Comparison of ENCODE assay signal across 16 mouse cellular contexts in the genomic region with DNA sequence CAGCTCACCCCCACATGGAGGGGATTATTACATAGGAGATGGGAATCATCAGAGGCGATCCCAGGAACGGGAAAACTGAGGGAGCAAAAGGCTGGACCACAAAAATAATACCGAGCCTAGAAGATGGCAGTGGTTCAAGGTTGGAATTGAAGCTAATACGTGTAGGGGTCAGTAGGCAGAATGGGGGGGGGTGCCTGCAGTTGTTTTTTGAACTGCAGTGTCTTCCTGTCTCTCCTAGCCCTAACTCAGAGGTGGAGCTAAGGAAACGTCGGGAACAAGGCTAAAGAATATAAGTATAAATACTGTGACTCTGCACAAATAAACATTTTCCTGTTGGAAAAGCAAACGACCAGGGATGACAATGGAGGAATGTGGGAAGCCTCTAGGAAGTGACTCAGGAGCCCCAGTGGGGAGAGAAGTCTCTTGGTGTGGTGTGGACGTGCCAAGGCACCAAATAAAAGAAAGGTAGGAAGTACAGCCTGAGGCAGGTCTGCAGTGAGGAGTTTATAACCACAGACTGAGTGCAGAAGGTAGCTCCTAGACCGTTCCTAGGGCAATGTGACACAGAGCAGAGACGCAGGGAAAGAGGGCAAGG. TPM values are rescaled to one million over a fixed set of nuclear protein-coding genes. Genes with fewer than 3 reads are reported as not detected.
DNase-seq lines count a peak whose midpoint lies in the region; ATAC-seq and TF ChIP-seq lines count a peak whose summit lies in the region.
"Had no signal": no experiment of that assay in that cellular context is flagged by ENCODE, and none has a peak within 500 bp of the region (broad histone marks: within the 10 kb centered on the region; RNA-seq: fewer than 3 reads in every experiment).

No protein-coding gene starts in this region.

- ATAC-seq in heart, embryonic 13.5 days (ENCODE audit: extremely low read depth, insufficient number of reproducible peaks, low FRiP score, low TSS enrichment): no peak
- ATAC-seq in liver, postnatal 0 days: no peak

- 54% methylated on average over 10 of the region's 10 CpGs for WGBS in heart, embryonic 13.5 days
- WGBS in liver, postnatal 0 days (ENCODE audit: insufficient replicate concordance): 54% methylated on average over 10 of the region's 10 CpGs

- H3K9me3 ChIP-seq in heart, embryonic 13.5 days: no peaks in the 10 kb centered on the region
- H3K9me3 ChIP-seq in liver, postnatal 0 days (ENCODE audit: low read length): no peaks in the 10 kb centered on the region
- H3K9me3 ChIP-seq: G1E; liver, embryonic 13.5 days had no signal

- no peaks in the 10 kb centered on the region for H3K27me3 ChIP-seq in heart, embryonic 13.5 days (replicated peaks)
- H3K27me3 ChIP-seq in liver, postnatal 0 days (ENCODE audit: insufficient read depth, low read length): no peaks in the 10 kb centered on the region
- H3K27me3 ChIP-seq: liver, embryonic 13.5 days had no signal

- peaks cover 51% of the 10 kb centered on the region for H3K4me1 ChIP-seq in heart, embryonic 13.5 days
- H3K4me1 ChIP-seq in liver, postnatal 0 days (ENCODE audit: insufficient read depth): no peaks in the 10 kb centered on the region
- H3K4me1 ChIP-seq: liver, embryonic 13.5 days had no signal

- TF ChIP-seq CTCF in layer of hippocampus, adult 2 months (conservative IDR thresholded peaks at IDR 0.05): no peak
- TF ChIP-seq CTCF in liver, postnatal 0 days (IDR thresholded peaks at IDR 0.05; ENCODE audit: low read depth): no peak

- H3K4me3 ChIP-seq in heart, embryonic 13.5 days: no peak overlapping the region
- H3K4me3 ChIP-seq in layer of hippocampus, adult 2 months: no peak overlapping the region
- H3K4me3 ChIP-seq in liver, postnatal 0 days (ENCODE audit: low read depth, low read length): no peak overlapping the region
- H3K4me3 ChIP-seq: liver, embryonic 13.5 days; myocyte had no signal

- H3K36me3 ChIP-seq in heart, embryonic 13.5 days: no peaks in the 10 kb centered on the region
- H3K36me3 ChIP-seq in liver, postnatal 0 days (replicated peaks; ENCODE audit: insufficient read depth, low read length): no peaks in the 10 kb centered on the region
- H3K36me3 ChIP-seq: G1E; liver, embryonic 13.5 days had no signal

- TF ChIP-seq EP300 in liver, postnatal 0 days (IDR thresholded peaks at IDR 0.05; ENCODE audit: low read depth): no peak

- no peak overlapping the region for H3K9ac ChIP-seq in heart, embryonic 13.5 days
- H3K9ac ChIP-seq in liver, postnatal 0 days (replicated peaks): no peak overlapping the region
- H3K9ac ChIP-seq: liver, embryonic 13.5 days had no signal

- peak overlapping the region; percentile 64 for H3K27ac ChIP-seq in heart, embryonic 13.5 days (replicated peaks)
- H3K27ac ChIP-seq in layer of hippocampus, adult 2 months: peak overlapping the region; percentile 55
- no peak overlapping the region for H3K27ac ChIP-seq in liver, postnatal 0 days (ENCODE audit: low read depth)
- H3K27ac ChIP-seq: liver, embryonic 13.5 days had no signal

- intact Hi-C loops in heart, postnatal 14 days (cut with DNase I): no loop called here

- no peak for DNase-seq in heart, postnatal 14 days
- DNase-seq in layer of hippocampus, adult 2 months (ENCODE audit: low spot score in 2 of 2): no peak
- no peak for DNase-seq in layer of hippocampus, adult 11-12 months (ENCODE audit: low spot score)
- DNase-seq in kidney, postnatal 14 days: peak; percentile 42
- DNase-seq in lung, postnatal 25 days (ENCODE audit: low spot score): peak; percentile 45
- DNase-seq in cerebellum, adult 11 months: no peak
- DNase-seq in liver, postnatal 0 days: no peak
- DNase-seq: adrenal gland, postnatal 10 days; cerebellum, postnatal 10 days; left cerebral cortex, postnatal 4 days; liver, embryonic 13.5 days; right cerebral cortex, postnatal 25 days; thymus, adult 18-20 months had no signal

- H3K4me2 ChIP-seq in heart, embryonic 13.5 days: no peak overlapping the region
- no peak overlapping the region for H3K4me2 ChIP-seq in liver, postnatal 0 days (ENCODE audit: low read depth, low read length)
- H3K4me2 ChIP-seq: liver, embryonic 13.5 days had no signal

RNA-seq across cellular contexts. Expression of gene Tmem252, which starts 1.3 kb away (rescaled TPM):
- polyA plus RNA-seq in heart, embryonic 13.5 days (2015; fragmentation: Nextera tagmentation; extraction: Ambion mirVana): 3.6 and 3.7 TPM in 2 replicates
- total RNA-seq in heart, postnatal 14 days (2021): under 1 TPM; 0.27 to 0.43 TPM
- under 1 TPM; 0.20 to 0.33 TPM for total RNA-seq in layer of hippocampus, adult 2 months (2021)
- polyA plus RNA-seq in liver, postnatal 0 days (2015; fragmentation: Nextera tagmentation; extraction: Ambion mirVana): 0.06 and 0.07 TPM in 2 replicates
- polyA plus RNA-seq: G1E had no signal

Comparison
In these comparisons a context has a peak if more than half of its experiments do, and no peak if none do; other contexts are left out.
1. DNase-seq: peak in kidney, postnatal 14 days (single experiment) and lung, postnatal 25 days (single experiment); none in heart, postnatal 14 days (0 of 2), layer of hippocampus, adult 2 months (0 of 2), layer of hippocampus, adult 11-12 months (single experiment), cerebellum, adult 11 months (single experiment) and liver, postnatal 0 days (single experiment).